Mouse (Mus musculus): ENCODE data around the gene Gdf5.

GRCm38 (mm10) chr2:155894307-155895045, 50.7 kb downstream of the Gdf5 start:
- no peak for TF ChIP-seq POLR2A (IDR thresholded peaks at IDR 0.05; ENCODE audit: borderline replicate concordance, extremely low read depth, insufficient read depth, insufficient read length, poor library complexity, severe bottlenecking)
- TF ChIP-seq CTCF (IDR thresholded peaks at IDR 0.05; ENCODE audit: borderline replicate concordance, extremely low read depth, insufficient read depth, insufficient read length), result no peak
